Mouse (Mus musculus) c-Kit-positive CD71-negative TER-119-negative erythroid progenitor cells, embryonic 14.5 days (primary cell): ENCODE data around the gene Celf2.

Experiments used
- DNase-seq: peaks from one replicate; pipeline ENCODE4 v3.0.0-alpha.2; 2013; ENCODE audit warnings: low read depth

The Celf2 gene

DNA sequence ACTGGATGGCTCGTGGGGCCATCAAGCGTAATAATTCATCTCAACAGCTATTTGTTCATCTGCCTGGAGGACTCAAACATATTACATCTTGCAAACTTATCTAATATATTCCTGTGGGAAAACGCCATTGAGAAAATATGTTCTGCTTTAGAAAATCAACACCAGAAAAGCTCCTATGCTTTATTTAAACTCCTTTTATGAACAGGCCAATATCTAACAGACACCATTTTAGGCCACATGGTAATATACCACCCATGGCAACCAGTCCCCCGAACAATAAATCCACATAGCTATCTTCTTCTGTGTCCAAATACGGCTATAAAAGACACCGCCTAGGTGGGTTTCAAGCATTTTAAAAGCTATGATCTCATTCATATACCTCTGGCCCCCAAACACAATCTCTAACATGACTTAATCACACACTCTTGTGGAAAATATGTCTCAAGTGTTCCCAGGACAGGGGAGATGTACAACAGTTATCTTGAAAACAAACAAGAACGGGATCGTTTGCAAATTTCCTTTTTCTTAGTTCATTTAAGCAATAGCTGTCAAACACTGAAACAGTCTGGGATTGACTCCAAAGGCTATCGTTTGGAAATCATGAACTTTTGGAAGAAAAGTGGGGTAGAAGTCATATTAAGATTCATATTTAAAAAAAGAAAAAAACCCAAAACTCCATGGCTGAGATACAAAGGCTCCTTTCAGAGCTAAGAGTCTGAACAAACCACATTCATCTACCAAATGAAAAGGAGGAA, 639.2 kb downstream of the Celf2 start:
- DNase-seq, result no peak

DNA sequence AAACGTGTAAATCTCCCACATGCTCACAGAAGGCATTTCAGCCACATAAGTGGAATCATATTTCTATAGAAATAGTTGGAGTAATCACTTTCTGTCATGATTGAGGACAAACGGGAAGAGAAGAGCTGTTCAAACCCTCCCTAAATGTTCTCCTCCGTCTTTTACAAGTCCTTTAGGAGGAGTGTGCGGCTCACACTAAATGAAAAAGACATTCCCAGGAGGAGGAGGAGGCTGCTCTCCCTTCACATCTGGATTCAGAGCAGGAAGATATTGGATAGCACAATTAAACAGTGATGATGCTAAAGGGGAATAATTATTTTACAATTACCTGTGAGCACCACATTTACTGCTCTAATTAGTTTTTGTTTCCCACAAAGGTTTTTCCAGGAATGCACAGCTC, 642.1 kb downstream of the Celf2 start:
- DNase-seq, result no peak

DNA sequence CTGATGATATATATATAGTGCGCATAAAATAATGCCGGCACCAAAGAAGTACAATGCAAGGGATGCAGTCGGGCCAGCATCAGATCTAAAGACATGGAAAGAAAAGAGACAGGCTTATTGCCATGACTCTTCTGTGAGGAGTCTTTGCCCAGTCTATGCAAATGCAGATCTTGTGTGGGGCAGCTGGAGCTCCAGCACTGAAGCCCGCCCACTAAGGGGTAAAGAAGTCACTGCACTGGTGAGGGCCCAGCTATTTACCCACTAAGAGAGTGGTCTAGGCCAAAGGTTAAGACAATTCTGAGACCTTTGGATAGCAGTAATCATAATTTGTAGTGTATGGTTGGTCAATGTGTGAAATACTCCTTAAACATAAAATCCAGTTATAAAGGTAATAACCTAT, 643.6 kb downstream of the Celf2 start:
- DNase-seq, result no peak

DNA sequence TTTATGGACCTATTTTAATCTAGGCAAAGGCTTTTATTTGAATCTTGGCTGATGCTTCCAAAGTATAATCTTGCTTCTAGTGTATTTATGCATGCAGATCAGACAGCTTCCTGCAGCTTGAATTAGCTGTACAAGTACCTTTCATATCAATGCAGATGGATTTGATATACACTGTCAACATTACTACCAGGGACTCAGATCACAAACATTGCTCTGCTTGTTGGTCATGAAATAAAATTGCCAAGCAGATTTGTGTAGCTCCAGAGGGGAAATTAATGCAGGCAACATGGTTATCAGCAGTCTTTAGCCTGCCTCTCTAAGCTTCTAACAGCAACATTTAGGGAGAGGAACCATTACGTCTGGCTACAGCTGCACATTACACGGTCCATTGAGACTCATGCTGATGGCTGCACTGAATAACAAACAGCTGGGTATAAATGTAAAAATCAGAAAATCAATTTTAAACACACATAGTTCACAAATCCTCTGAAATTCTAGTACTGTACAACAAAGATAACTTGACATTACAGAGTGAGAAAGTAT, 659.2 kb downstream of the Celf2 start:
- DNase-seq, result no peak

DNA sequence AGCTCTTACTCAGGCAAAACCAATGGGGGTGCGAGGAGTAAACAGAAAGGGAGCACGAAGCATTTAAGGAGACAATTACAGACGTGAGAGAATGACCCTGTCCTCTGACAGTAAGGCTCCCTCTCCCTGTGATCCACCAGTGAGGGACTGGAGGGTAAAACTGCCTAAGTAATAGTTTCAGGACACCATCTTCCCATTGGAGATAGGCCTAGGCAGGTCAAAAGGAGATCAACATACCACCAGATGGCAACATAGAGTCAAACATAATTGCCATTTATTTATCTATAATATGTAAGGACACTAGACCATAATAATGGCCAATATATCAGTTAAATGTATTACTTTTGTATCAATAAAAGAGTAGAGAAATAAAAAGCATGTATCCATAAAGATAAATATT, 660.0 kb downstream of the Celf2 start:
- no peak for DNase-seq

DNA sequence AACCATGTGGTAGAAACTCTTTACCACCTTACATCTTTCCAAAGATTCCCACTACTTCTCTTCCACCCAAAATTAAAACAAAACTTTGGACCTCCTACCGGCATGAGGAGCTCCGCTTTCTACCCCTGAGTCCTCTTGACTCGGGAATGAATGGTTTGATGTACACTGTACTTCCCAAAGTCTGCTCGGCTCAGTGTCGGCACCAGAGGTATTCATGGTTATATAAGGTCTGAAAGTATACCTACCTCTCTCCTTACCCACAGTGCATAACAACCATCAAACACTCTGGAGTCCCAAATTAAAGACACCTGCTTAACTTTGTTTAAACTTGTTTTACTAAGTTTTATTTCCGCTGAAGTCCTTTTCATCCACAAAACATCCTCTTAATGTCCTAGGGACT, 679.3 kb downstream of the Celf2 start:
- no peak for DNase-seq

DNA sequence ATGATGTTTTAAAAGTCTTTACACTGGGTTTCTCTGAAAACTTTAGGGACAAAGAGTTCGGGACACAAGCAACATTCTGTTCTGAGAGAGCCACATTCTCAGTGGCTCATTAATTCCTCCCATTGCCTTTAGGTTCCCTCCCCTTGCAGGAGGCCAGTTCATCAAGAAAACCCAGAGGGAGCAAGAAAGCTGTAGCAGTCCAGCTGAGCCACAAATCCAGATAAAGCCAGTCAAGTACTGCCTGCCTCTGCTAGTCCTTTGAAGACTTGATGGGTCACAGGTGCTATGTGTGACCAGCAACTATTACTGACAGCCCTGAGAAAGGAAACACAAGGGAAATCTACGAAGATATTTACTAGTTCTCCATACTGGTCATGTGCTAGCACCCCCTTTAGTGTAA, 681.8 kb downstream of the Celf2 start:
- no peak for DNase-seq

DNA sequence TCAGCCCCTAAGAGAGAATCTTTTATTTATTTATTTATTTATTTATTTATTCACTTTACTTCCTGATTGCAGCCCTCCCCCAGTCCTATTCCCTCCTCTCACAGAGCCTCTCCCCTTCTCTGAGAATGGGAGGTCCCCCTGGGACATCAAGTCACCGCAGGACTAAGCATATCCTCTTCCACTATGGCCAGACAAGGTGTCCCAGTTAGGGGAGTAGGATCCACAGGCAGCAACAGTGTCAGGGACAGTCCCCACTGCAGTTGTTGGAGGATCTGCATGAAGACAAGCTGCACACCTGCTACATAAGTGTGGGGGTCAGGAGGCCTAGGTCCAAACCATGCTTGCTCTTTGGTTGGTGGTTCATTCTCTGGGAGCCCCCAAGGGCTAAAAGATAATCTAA, 686.3 kb downstream of the Celf2 start:
- DNase-seq, result no peak

DNA sequence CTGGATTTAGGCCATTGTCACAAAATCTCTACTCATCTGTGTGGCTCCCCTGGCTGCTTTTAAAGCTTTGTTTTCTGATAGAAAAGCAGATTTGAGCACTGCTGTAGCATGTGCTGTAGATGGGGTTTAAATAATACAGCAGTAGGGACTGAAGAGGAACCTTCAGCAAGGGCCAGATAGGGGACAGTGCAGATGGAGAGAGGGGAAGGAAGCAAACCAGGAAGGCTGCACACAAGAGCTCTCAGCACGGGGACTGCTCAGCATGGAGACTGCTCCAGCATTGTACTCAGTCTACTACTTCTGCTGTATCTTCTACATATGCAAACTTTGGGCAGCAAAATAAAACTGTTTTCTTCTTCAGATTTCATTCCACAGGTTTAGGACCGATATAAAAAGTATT, 687.8 kb downstream of the Celf2 start:
- DNase-seq, result no peak

DNA sequence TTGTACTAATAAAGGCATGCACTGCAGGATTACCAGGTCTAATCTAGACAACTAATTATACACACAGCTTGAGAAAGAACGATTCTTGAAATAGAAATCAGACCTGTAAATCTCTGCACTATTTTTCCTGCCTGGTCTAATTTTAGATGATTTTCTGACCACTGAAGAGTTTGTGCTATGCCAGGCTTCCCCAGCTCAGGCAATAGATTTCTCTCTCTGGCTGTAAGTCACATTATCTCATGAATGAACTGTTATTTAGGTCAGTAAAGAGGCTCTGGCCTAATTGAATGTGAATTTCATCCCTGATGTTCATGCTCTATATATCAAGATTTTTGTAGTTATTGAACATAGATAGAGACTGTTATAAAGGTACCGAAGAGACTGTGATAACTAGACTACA, 694.1 kb downstream of the Celf2 start:
- DNase-seq, result no peak

DNA sequence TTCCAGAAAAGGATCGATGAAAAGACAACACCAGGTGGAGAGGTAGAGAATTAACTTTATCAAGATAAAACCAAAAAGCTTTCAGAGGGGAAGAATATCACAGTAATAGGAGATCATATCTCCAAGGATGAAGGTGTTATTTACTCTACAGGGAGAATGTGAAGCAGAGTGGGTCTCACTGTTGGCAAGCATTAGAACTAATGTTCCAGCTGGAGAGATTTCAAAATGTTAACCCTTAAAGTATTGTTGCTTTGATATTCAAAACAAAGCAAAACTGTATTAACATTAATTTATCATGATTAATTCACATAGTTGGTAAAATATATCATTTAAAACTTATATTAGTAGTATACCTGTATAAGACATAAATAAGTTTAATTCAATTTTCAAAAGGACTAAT, 700.6 kb downstream of the Celf2 start:
- no peak for DNase-seq

DNA sequence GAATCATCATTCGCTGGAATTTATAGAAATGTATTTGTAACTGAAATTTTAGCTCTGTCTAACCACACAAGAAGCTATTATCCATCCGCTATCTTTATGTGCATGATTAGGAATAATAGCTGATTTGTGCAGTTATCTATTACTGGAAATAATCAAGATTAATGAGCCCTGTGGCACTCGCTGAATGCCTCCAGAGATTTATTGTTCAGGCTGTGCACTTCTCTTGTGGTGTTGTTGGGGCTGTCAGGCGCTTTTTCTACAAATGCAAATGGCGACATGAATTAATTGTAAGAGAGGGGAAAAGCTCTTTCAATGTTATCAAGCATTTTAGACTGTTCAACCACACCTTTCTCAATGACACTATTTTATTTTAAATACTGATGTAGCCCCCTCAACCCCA, 712.6 kb downstream of the Celf2 start:
- no peak for DNase-seq

DNA sequence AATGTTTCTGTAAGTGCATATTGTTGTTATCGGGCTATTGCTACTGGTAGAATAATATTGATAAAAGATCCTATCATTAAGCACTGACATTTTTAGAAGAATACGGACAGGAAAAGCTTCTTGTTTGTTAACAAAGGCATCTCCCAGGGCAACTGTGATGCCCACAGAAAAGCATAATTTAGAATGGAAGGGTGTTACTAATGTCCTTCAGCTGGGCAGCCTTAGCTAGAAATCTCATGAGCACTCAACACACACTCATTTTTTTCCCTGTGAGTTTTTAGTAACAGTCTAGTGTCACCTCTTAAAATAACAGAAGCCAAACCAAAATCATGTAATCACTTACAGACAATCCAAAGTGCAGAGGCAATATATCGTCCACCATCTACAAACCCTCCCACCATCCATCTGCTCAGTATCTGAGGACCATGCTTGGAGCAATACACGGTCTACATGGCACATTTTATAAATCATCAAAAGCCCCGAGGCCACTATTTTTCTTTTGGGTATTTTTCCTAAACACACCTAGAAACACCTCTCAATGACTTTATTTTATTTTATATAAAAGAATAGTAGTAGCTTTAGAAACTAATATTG, 713.3 kb downstream of the Celf2 start:
- no peak for DNase-seq

DNA sequence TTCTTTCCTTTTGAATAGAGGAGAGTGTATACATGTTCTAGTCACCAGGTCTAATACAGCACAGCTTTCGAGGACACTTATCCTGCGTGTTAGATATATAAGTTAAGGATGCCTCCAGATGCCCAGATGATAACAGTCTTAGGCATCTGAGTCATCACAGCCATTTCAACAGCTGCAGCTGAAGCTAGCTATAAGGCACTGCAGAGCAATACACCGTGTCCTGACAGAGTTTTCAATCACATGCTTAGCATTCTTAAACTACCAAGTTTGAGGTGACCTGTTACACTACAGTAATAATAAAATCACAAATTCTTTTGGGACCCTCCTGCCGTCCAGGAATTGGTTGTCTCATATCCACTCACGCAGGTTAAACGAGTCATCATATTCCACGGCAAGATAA, 714.5 kb downstream of the Celf2 start:
- no peak for DNase-seq

DNA sequence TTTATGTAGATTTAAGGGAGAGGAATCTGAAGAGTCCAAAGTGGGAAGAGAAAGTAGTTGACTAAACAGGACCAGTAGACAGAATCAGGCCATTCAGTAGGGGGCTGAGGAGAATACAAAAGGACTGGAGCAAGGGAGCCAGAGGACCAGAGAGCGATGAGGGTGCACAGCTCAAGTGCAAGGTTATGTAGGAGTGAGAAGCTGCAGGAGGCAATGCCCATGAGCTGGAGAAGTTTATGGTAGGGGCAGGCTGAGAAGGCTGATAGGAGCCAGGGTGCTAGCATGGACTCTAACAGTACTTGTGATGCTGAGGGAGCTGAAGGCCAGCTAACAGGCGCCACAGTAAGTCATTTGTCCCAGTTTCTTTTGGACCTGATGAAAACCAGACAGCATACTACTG, 718.5 kb downstream of the Celf2 start:
- DNase-seq, result no peak

DNA sequence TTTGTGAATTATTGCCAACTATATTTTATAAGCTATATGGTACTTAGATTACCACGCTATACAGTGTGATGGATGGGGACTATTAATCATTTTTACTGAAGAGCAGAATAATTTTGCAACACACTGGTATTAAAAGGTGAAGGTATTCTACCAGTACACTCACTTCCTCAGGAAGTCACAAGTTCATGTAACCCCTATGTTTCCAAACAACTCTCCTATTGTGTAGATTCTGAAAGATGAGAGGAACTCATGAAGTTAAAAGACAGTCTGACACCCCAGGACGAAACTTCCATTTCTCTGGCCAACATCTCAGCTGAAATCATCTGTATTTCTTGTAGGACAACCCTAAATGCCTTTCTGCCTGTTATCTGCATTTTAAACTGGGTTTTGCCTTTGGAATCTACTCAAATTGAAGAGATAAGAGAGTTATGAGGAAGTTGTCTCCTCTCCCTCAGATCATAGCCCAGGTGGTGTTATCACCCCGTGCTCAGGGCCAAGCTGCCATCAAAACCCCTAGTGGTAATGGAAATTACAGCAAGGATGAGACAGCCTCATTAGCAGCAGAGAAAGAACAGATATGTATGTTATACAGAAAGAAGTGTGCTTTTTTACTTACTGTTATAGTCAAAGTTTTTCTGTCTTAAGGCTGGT, 722.7 kb downstream of the Celf2 start:
- no peak for DNase-seq

DNA sequence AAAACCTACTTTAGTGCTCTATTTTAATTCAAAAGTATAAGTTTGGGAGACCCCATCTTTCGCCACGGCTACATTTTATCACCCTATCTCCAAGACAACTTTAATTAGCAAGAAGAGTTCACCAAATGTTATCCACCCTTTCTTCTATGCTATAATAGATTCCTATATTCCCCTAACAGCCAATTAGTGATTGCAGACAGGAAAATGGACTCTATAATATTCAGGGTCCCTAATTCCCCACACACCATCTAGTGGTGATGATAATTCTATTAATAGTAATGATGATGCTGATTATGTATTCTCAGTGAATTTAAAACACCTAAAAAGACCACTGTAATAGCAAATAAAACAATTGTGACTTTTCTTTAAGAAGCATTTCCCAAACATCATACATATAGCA, 739.1 kb downstream of the Celf2 start:
- no peak for DNase-seq

DNA sequence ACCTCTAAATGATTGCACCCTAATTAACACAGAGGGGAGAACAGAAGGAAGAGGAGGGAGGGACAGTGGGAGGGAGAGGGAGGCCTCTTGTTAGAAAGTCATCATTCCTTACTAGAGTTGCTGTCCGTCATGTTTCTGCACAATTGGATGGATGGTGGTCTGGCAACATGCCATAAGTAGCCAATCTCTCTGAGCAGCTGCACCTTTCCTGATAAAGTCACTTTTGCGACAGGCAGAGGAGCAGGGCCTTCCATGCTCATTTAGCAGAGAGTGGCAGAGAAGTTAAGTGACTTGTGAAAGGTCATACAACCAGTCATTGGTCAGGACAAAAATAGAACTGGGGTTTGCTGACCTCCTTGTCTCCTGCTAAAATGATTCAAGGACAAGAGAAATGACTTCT, 747.0 kb downstream of the Celf2 start:
- DNase-seq, result no peak

DNA sequence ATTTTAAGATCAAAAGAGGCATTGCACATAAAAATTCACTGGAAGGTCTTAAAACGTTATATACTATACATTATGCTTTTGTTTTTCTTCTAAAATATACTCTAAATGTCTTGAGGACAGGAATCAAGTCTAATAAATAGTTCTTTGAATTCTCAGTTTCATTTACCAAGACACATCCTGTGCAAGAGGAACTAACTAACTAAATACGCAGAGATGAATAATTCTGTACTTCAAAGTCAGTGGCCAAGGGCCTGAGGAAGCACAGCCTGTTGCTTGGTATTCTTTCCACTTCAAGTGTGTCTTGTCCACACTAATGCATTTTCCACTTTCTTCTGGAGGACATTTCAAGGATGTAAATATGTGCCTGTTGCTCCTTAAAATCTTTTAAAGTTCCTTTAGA, 766.2 kb downstream of the Celf2 start:
- DNase-seq, result no peak

DNA sequence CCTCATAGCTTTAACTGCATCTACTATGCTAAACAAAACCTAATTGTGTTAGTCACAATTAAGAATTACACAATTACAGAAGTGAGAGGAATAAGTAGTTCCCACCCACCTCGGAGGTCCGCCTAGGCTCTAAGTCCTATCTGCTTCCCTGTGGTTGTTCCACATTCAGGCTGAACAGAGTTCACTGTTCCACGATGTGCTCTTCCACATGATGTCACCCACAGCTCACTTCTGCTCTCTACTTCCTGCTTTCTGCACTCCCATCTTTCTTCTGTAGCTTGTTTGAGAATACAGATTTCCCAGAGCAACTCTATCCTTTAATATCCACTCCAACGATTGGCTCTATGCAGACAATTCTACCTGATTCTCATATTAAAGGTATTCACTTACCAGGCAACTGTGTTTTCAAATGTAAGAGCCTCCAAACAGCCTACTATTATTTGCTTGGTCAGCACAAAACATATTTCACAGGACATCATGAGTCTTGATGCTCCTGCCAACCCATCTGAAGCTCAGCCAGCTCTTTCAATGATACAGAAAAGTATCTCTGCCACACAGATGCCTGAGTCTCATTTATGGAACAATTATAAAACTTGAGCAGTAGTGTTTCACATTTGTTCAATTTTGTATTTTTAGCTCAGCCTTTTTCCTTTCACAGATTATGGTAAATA, 769.2 kb downstream of the Celf2 start:
- DNase-seq, result no peak

DNA sequence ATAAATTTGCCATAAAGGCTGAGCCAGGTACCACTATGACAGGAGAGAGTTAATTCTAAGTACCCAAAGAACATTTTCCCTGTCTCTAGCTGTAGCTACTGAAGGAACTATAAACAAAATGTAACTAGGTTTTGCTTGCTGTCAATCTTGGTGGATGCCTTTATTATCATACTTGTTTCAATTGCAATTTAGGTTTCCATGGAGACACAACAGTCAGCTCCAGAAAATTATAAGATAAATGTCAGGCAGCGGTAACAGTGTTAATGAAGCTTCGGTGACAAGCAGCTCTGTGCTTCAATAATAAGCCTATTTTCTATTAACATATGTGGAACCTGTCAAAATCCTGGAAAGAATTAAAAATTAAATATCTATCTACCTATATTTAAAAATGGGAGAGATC, 777.3 kb downstream of the Celf2 start:
- no peak for DNase-seq

DNA sequence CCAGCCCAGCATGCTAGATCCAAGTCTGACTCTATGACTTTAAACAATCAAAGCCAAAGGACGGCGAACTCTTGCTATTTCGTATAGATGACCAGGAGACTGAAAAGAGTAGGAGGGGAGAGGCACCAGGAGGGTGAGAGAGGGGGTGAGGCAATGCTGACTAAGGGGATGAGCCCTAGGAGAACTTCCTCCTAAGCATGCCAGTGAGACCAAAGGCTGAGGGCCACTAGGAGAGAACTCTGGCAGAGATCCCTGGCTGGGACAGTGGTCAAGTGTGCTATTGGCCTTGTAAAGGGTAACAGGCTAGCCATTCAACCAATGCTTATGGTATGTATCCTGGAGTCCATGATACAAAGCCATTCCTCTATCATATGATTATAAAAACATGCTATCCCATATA, 778.5 kb downstream of the Celf2 start:
- DNase-seq, result no peak

DNA sequence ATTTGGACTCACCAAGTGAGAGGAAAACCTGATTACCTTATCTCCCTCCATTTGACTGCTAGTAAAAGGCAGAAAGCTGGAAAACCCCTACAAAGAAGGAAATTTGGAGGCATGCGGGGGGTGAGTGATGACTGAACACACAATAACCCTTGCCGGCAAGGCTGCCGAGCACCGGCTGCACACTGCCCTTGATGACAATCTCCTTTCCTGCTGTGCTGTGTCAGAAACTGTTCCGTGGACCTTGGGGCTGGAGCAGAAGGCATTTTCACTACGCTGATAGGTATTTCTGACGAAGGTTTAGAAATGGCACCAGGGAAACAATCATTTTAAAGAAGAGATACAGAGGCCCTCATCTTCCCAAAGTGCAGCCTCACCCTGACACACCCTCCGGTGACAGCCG, 779.4 kb downstream of the Celf2 start:
- DNase-seq, result no peak
